Mouse (Mus musculus): Measurements from ENCODE around the gene Pip5k1c. TPM values are rescaled to one million over a fixed set of nuclear protein-coding genes. Genes with fewer than 3 reads are reported as not detected.

Gene Pip5k1c
- total RNA-seq, 2 experiments from 2014 or later, result 18.9 to 32.4 TPM

DNA sequence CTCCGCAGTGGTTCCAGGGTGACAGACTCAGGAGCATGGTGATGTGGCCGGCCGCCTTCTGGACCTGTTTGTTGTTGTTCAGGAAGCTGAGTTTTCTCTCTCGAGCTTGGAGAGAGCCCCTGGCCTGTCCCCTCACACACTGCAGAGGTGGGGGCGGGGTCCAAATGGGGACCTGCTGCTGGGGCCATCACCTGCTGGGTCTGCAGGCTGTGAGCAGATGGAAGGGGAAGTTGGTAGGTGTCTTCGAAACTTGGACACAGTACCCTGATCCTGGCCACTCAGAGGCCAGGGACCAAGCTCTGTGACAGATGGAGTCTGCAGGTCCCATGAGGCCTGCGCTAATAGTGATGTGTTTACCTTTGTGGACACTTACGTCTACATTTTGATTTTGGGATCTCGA is 8.6 kb downstream of the Pip5k1c start:
- ATAC-seq (replicated peaks; ENCODE audit: poor library complexity), result no peak

DNA sequence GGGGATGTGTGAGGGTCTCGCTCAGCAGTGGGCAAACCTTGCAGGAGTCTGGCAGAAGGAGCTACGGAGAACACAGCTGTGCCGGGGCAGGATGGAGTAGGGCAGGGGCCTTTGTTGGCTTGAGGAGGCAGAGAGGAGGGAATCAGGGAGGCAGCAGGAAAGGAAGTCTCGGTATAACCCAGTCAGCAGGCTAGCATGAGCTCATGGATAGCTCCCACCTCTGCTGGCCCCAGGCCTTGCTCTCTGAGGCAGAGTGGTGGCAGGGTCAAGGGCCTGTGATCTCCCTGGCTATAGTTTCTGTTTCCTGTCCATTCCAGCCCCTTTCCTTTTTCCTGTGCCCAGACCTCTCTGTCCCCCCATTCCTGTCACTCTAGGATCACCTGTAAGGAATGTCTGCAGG is 9.5 kb downstream of the Pip5k1c start:
- ATAC-seq (replicated peaks; ENCODE audit: poor library complexity), result no peak

DNA sequence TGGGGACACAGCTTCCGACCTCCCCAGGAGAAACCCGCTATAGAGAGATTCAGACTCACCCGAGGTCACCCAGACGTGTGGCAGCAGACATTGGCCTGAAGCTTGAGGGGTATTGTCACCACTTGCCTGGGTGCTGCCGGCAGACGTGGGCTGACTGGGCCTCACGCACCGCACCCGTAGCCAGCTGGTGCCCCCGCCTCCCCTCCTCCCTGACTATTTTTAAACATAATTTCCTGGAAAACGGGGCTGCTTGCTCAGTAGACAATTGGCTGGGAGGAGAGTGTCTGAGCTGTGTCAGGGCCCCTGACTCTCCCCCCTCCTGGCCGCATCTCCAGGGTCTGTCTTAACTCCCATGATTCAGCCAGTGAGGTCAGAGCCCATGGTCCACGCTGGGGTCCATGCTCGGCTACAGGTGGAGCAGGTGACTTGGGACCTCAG is 10.0 kb downstream of the Pip5k1c start:
- no peak for ATAC-seq (replicated peaks; ENCODE audit: poor library complexity)

DNA sequence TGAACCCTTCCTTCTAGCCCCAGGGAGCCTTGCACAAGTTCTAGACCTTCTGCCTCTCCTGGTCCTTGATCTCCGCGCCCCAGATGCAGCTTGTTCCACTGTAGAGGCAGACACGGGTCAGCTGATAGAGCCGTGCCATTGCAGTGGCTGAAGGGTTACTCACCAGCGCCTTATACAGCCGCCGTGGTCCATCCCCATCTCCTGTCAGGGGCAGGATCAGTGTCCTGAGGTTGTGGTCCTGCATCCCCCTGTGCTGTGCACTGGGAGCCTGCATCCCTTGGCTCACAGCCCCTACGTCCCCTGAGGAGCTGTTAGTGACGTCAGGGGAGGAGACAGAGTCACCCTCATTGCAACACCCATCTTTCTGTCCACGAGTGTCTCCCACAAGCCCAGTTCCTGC is 10.5 kb downstream of the Pip5k1c start:
- peak; percentile 30 for ATAC-seq (replicated peaks; ENCODE audit: poor library complexity)

DNA sequence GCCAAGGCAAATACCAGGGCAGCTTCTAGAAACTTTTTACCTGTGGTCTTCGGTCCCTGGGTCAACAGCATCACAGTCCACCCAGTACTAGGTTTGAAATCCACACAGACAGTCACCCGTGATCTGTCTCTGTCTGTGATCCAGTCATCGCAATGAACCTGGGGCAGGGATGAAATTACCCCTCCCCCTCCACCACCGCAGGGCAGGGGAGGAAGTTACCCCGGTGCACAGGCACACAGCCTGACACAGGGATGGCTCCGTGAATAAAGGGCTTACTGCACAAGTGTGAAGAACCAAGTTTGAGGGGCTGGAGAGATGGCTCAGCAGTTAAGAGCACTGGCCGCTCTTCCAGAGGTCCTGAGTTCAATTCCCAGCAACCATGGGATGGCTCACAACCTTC is 11.0 kb downstream of the Pip5k1c start:
- ATAC-seq (replicated peaks; ENCODE audit: poor library complexity), result 0 out of 2 replicates have a peak, but pooled peaks have one; percentile 24

DNA sequence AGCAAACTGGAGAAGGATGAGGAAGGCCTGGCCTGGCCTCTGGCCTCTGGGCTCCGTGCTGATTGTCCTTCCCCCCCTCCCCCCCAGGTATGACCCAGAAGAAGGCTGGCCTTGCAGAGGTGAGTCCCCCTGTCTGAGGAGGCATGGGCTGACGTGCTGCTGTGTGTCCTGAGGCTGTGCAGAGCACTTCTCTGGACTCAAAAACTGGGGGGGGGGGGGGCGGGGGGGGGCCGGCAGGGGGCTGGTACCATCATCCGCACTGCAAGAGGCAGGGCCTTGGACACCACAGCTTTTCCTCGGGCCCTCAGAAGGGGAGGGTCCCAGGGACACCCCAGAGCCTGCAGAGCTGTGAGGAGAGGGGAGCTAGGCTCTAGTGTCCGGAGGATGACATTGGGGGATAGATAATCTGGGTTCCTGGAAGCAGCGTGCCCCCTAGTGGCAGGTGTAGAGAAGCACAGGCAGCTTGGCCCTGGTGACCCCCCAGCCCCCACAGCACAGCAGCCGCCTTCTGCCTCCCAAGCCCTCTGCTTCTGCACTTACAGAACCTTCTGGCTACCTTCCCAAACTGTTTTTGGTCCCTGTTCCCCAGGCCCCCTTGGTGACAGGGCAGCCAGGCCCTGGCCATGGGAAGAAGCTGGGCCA is 12.0 kb downstream of the Pip5k1c start:
- ATAC-seq (replicated peaks; ENCODE audit: poor library complexity), result peak; percentile 84

DNA sequence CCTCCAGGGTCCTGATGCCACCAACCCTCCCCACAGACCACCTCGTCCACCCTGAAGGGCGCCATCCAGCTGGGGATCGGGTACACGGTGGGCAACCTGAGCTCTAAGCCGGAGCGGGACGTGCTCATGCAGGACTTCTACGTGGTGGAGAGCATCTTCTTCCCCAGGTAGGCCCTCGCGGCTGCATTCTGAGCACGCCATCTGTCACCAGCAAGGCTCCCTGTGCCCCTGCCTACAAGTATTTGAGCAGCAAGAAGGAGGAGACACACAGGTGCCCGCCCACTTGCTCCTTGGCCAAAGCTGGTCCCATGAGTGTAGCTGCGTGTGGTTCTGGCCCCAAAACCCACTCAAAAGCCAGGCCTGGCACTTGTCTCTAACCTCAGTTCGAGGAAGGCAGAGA is 12.9 kb downstream of the Pip5k1c start:
- ATAC-seq (replicated peaks; ENCODE audit: poor library complexity), result no peak

DNA sequence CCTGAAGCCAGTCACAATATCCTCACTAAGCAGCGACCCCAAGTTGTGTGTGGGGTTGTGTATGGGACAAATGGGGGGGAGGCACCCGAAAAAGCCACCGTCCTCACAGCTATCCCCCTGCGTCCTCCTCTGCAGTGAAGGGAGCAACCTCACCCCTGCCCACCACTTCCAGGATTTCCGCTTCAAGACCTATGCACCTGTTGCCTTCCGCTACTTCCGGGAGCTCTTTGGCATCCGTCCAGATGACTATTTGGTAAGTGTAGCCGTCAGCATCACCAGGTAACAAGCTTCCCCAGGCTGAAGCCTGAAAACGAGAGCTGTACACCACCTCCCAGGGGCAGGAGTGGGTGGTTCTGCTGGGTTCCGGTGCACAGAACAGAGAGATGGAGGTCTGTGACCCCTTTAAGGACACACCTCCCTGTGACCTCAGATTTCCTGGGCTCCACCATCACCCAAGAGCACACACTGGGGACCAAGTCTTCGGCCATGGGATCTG is 13.5 kb downstream of the Pip5k1c start:
- ATAC-seq (replicated peaks; ENCODE audit: poor library complexity), result no peak

DNA sequence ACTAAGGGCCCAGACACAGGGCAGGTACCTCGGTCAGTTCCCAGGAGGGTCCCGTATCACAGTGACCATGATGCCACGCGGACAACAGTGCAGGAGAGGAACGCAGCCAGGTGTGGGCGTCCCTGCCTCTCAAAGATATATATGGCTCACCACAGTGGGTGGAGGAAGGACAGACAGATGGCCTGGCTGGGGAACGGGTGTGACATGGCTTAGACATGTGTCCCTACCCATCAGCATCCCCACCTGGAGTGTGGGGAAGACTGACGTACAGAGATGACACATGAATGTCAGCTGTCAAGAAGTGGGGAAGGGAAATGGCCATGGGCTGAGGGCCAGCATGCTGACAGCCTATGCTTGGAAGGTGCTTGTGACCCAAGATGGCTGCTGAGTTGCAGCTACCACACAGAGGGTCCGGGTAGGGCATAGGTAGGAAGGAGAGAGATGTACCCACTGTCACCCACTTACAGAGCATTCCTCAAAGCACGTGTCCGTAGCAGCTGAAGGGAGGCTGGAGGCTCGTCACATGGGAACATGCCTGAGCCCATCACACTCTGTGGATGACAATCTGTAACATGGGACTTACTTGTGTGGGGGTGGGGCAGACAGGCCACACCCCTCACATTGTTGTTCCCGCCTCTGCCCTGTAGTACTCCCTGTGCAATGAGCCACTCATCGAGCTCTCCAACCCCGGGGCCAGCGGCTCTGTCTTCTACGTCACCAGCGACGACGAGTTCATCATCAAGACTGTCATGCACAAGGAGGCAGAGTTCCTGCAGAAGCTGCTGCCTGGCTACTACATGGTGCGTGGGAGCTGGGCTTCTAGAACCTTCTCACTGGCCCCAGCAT is 14.3 kb downstream of the Pip5k1c start:
- no peak for ATAC-seq (replicated peaks; ENCODE audit: poor library complexity)

DNA sequence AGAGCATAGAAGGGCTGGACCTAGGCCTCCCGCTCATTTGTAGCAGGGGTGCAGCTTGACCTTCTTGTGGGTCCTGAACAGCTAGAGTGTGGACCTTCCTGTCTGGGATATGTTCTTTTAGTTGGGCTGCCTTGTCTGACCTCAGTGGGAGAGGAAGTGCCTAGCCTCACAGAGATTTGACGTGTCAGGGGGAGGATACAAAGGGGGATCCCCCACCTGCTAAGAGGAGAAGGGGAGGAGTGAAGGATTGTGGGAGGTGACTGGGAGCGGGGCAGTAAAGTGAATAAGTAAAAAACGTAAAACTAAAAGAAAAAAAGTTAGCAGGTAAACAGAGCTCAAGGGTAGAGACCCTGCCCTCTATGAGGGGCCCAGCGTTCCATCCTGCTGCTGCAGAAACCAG is 16.8 kb downstream of the Pip5k1c start:
- ATAC-seq (replicated peaks; ENCODE audit: poor library complexity), result no peak

DNA sequence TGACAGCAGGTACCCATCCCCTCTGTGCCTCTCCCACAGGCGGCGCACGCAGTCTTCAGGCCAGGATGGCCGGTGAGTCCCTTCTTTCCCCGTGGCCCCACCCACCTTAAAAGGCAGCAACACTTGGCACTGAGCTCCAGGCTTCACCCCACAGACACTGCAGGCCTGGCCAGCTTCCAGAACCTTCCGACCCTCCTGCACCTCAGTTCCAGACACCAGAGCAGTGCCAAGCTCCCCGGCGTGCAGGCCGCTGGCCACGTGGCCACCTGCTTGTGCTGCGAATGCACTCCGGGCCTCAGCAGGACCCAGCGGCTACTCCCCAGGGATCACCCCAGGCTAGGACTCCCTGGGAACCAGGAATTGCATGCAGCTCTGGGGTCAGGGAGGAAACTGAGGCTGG is 20.8 kb downstream of the Pip5k1c start:
- ATAC-seq (replicated peaks; ENCODE audit: poor library complexity), result no peak

DNA sequence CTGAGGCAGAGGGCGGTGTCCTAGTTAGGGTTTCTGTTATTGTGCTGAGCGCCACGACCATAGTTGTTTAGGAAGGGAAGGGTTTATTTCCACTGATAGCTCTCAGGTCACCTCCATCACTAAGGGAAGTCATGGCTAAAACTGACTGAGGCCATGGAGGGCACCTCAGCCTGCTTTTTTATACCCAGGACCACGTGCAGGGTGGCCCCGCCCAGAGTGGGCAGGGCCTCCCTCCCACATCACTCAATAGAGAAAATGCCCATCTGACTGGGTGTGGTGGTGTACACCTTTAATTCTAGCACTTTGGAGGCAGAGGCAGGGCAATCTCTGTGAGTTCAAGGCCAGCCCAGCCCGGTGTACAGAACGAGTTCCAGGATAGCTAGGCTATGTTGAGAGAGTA is 21.4 kb downstream of the Pip5k1c start:
- no peak for ATAC-seq (replicated peaks; ENCODE audit: poor library complexity)

DNA sequence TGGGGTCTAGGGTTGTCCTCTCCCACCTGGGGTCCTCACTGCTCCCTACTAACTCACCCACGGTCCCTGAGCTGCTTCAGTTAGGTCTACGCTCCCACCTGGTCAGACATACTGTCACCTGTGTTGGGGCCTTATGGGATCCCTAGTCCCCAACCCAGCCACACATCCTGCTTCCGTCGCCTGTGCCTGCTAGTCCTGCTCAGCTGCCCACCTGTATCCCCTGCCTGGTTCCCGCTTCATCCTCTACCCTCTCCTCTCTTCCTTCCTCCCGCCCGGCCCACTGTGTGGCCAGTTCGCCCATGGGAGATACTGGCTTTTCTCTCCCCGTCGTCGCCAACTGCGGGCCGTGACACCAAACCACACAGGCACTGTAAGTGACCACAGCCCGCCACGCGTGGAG is 22.8 kb downstream of the Pip5k1c start:
- no peak for ATAC-seq (replicated peaks; ENCODE audit: poor library complexity)

DNA sequence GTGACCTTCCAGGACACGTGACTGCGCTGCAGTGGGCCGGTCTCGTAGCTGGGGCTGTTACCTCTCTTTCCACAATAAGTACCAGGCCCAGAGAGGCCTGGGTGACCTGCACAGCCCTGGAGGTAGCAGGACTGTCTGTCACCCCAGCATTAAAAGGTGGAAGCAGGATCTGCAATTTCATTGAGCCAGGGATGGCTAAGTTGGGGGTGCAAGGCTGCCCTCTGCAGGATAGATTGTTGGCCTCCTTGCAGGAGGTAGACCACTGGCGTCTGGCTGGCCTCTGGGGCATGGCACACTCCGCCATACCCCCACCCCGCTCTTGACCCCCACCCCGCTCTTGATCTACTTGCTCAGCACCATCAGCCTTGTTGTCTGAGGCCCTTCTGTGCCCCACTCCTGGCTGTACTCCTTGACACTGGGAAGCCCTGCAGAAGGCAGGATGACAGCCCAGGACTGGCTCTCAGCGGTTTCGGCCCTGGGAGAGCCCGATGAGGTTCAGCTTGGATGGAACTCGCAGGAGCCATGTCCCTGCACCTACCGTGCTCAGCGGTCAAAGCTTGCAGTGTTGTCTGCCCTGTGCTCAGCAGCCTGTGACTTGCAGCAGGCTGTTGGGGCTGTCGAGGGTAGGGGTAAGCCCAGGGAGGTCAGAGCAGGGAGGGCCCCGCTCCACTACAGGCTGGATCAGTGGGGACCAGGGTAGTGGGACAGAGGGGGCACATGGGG is 23.7 kb downstream of the Pip5k1c start:
- ATAC-seq (replicated peaks; ENCODE audit: poor library complexity), result no peak

DNA sequence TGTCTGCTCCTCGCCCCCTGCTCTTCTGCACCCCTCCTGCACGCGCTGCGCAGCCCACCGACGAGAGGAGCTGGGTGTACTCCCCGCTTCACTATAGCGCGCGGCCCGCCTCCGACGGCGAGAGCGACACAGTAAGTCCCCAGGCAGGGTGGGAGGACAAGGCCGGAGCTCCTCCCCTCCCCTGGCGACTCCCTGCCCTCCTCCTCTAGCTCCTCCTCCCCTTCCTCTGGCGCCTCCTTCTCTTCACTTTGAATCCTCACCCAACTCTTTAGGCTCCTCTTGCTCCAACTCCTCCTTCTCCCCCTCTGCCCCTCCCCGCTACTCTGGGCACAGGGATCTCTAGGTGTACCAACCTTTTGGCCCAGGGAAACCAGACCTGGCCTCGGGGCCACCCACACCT is 24.5 kb downstream of the Pip5k1c start:
- ATAC-seq (replicated peaks; ENCODE audit: poor library complexity), result peak; percentile 16

DNA sequence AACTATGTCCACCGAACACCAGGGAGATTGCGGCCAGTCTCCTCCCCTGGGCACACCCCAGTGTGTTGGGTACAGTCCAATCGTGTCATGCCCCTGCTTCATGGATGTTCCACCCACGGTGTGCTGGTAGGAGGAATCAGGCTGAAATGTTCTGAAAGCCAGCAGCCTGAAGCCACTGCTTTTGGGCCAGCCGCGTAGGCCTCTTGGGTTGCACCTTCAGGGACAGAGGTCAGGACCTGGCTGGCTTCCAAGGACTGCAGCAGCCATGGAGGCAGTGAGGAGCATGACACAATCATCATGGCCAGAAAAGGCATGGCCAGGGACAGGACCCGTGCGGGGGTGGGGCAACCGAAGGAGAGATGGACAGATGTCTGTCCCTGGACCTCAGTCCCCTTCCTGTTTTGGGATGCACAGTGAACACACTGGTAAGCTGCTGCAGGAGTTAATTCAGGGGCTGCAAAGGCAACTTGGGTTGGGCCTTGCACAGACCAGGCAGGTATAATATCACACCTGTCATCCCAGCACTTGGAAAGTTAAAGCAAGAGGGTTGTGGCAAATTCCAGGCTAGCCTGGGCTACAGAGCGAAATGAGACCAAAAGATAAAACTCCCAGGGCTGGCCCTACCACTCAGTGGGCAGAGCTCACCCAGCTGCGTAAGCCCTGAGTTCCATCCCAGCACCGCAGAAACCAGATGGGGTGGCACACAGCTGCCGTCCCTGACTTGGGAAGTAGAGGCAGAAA is 26.0 kb downstream of the Pip5k1c start:
- no peak for ATAC-seq (replicated peaks; ENCODE audit: poor library complexity)

DNA sequence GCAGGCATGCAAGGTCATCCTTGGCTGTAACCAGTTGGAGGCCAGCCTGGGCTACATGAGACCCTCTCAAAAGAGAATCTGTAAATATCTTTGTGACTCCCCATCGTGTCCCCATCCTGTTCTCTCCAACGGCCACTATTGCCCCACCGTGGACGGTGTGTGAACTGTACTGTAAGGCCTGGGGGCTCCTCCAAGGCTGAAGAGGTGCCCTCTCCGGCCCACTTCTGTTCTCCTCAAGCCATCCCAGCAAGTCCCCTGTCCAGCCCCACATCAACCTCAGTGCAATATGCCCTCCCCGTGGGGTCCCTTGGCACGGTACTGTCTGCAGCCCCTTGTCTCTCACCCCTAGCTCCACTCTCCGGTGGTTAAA is 26.6 kb downstream of the Pip5k1c start:
- no peak for ATAC-seq (replicated peaks; ENCODE audit: poor library complexity)

DNA sequence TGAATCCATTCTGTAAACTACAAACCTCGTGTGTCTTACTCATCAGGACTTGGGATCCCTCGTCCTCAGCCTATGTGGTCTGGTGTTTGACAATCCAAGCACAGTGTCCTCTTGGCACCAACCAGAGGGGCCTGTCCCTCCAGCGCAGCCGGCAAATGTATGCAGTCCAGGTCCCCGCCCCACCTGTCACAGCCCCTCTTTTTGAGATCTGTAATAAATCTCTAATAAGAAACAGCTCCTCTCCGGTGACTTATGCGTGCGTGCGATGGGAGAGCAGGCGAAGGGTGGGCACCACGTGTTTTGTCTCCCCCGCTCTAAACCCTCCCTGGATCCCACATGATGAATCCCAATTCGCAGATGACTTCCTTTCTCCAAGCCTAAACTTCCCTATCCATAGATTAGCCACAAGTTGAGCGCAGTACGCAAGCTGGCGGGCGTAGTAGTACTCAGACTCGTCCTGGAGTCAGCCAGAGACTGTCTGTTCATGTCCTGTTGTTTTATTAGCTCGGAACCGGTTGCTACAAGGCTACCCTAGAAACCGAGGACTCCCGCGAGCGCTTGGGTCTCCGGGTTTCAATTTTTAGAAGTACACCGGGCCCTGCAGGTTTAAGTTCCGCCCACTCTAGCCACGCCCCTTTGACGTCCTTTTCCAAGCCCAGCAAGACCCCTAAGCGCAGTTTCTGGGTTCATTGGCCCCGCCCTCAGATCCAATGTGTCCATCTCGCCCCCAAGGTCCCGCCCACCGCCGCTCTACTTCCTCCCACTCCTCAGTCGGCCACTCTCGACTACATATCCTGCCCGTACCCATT is 27.2 kb downstream of the Pip5k1c start:
- peak; percentile 69 for ATAC-seq (replicated peaks; ENCODE audit: poor library complexity)

DNA sequence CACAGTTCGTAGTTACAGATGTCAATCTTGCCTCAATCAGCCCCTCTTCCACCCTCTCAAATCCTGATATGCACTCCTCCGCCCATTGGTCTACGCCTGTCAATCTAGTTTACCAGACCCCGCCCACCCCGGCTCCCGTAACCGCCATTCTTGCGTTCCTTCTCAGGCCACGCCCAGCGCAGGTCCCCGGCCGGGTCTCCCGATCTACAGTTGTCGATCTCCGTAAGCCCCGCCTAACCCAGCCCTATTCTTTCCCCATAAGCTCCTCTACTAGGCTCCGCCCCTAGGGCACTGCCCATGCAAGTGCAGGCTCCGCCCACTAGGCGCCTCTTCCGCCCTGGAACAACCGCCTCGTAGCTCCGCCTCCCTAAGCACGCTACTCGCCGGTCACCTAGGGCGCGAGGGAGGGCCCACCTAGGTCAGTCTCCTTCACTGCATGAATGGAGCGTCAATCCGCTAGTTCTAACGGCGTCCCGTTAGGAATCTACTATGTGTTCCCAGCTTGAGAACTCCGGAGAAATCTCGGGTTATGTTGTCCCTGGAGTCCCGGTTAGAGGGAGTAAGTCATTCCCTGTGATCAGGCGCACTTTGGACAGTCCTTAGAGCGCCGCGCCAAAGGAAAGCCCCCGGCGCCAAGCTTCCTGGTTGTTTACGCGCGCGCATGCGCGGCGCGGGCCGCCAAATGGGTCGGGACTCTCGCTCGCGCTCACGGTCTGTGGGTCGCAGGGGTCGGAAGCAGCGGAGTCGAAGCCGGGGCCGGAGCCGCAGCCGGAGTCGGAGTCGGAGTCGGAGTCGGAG is 28.0 kb downstream of the Pip5k1c start, which contains the start of gene Cactin:
Gene Cactin (plus strand): TSS at position 554 of the 798 bp plus-strand sequence.
- ATAC-seq (replicated peaks; ENCODE audit: poor library complexity), result peak; percentile 69
